Mouse (Mus musculus): Measurements from ENCODE around the gene Jaml.

The Jaml gene

GRCm38 (mm10) chr9:45121001-45121400, 42.0 kb downstream of the Jaml start:
- no peak for DNase-seq (ENCODE audit: low spot score in 2 of 2)

DNA sequence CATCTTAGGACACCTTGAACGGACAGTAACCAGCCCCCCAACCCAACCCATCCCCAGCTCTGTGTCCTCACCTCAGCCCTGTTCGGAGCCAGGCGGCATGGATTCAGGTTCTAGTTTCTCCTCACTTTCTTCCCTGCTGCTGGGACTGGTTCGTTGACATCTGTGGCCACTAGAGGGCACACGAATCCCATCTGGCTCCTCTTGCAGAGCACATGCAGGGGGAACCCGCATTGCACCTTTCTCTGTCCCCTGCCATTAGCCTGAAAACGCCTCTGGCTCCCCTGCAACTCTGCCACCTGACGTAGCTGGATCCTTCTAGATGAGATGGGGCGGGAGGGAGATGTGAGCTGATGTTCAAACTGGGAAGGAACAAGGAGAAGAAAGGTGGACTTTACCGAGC, 42.8 kb downstream of the Jaml start:
- DNase-seq (ENCODE audit: low spot score in 2 of 2), result peak; percentile 47 to 56

GRCm38 (mm10) chr9:45122209-45122761, 43.3 kb downstream of the Jaml start:
- peak in 1 of 2 experiments; percentile 15 for DNase-seq (ENCODE audit: low spot score in 2 of 2)

- DNase-seq (ENCODE audit: low spot score in 2 of 2), result no peak
Observed at GRCm38 (mm10) chr9:45125211-45125610, 46.2 kb downstream of the Jaml start.

DNA sequence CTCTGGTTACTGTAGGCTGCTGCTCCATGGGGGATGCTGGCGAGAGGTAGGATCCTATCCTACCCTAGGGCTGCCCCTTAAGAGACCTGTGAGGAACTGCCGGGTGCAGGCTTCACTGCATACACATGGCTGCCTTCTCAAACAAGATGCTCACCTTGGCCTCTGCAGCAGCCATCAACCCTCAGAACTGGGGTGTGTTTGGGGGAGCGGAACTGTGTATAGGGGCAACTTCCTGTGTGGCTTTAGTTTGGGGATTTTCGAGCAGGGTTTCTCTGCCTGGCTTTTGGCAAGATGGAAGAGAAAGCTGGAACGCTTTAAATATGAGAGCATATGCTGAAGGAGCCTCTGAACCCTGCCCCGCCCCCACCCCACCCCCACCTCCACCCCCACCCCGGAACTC, 48.0 kb downstream of the Jaml start:
- no peak for DNase-seq (ENCODE audit: low spot score in 2 of 2)

DNA sequence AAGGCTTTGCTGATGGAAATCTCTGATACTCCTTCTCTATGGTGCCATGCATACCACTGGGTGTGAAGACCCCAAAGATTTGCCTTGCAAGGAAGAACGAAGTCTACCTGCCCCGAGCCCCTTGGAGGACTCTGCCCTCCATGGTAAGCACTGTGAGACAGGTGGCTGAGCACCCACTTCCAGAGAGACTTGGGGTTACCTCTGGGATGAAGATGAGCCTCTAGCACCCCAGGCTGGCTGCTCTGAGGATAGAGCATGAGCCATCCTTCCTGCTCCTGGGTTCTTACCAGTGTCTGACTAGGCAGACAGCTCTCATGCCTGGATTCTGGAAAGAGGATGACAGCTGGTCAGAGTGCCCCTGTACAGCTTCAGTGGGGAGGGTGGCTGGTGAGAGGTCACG, 51.1 kb downstream of the Jaml start:
- DNase-seq (ENCODE audit: low spot score in 2 of 2), result no peak

- peak; percentile 26 to 63 for DNase-seq (ENCODE audit: low spot score in 2 of 2)
Observed at GRCm38 (mm10) chr9:45133484-45134310, 54.7 kb downstream of the Jaml start.

DNA sequence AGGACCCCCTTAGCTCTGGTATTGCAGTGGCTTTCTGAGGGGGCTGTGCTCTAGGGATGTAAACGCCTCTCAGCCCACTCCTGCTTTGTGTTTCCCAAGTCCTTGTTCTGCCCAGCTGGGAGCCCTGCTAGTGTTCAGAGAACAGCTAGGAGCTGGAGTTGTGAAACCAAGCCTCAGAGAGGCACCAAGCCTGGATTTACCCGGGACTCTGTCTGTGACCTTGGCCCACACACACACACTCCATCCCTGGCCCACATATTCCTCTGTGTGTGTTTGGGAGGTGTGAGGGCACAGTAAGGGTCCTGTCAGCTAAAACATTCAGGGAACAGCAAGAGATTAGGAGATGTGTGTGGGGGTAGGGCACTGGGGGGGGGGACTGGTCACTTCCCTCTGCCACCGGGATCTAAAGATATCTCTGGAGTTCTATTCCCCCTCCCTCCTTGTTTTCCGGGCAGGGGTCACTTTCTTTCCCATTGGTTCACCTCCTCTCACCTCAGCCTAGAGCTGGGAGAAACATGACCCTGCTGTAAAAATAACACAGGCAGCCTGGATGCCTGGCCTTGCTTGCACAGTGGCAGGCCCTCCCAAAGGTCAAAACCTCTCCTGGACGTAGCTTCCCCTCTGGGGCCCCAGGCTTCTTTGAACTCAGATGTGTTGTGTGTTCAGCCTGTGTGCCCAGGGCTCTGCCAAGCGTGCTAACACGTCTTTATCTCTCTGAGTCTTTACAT, 57.6 kb downstream of the Jaml start:
- no peak for DNase-seq (ENCODE audit: low spot score in 2 of 2)

GRCm38 (mm10) chr9:45138191-45139032, 59.4 kb downstream of the Jaml start, which contains the start of gene Scn4b:
Gene Scn4b, plus strand, starts transcription at chr9:45138395.
- DNase-seq (ENCODE audit: low spot score in 2 of 2), result peak; percentile 9 to 51

- DNase-seq (ENCODE audit: low spot score in 2 of 2), result no peak
Observed at GRCm38 (mm10) chr9:45139082-45139481, 60.1 kb downstream of the Jaml start.

DNA sequence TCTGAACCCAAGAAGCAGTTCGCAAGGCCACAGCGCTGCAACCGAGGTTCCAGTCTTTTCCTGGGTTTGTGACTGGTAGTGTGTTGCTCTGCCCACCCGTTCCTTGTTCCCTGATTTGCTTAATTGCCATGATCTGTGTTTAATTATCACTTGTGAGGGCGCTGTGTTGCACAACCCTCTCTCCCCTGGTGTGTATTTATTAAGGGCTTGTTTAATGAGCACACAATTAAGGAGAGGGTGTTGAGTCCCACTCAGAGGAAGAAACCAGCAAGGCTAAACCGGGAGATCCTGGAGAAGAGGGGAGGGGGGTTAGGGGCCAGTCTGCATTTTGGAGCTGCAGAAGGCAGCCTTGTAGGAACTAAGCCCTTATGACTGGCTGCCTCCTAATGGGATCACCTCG, 62.0 kb downstream of the Jaml start:
- DNase-seq (ENCODE audit: low spot score in 2 of 2), result no peak

DNA sequence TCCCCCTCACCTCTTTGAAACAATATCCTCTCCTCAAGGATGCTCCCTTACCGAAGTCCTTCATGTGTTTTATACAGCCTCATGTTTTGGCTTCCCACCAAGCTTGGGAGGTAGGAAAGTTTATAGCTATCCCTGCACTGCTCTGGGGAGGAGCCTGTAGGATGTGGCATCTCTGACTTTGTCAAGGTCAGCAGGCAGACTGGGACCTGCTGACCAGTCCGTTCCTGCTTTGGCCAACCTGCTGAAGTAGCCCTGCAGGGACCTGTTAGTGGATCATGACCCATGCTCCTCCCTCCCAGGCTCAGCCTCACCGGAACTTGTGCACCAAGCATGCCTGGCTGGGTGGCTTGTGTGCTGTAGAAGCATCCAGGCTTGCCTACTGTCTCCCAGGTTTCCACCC, 63.7 kb downstream of the Jaml start:
- DNase-seq (ENCODE audit: low spot score in 2 of 2), result no peak

DNA sequence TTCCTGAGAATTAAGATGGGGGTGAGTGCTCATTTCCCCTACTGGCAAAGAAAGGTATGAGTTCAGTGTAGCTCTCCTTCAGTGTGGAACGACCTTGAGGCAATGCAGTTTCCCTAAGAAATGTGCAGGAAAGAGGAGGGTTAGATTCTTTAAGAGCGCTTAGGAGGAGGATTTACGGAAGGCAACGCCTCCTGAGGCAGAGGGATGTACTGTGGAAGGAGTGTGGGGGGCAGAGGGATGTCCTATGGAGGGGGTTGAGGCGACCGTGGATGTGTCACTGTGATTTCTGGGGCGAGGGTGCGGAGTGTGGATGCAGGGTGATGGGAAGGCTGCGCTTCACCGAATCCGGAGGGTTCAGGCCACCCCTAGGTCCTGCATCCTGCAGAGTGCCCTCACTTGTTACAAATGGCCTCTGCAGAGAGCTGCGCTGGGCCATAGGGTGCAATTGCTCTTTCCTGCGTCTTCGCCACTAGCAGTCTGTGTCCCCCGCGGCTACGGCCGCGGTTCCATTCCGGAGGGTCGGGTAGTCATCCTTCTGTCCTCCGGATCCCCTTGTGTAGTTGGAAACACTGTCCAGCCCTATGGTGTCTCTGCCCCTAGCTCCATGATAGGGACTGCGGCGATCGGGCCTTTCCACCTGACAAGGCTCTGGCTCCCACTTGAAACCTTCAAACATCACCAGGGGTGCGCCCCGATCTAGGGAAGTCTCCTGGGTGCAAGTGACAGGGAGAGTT, 66.7 kb downstream of the Jaml start:
- DNase-seq (ENCODE audit: low spot score in 2 of 2), result no peak

GRCm38 (mm10) chr9:45146267-45146597, 67.2 kb downstream of the Jaml start:
- peak; percentile 34 to 53 for DNase-seq (ENCODE audit: low spot score in 2 of 2)

GRCm38 (mm10) chr9:45150933-45151332, 72.0 kb downstream of the Jaml start:
- DNase-seq (ENCODE audit: low spot score in 2 of 2), result no peak

GRCm38 (mm10) chr9:45153361-45153760, 74.4 kb downstream of the Jaml start:
- no peak for DNase-seq (ENCODE audit: low spot score in 2 of 2)
